Mouse (Mus musculus) Patski (cell line): ENCODE measurements around the gene Btbd2. TPM values are rescaled to one million over a fixed set of nuclear protein-coding genes. Genes with fewer than 3 reads are reported as not detected.
"Not testable (repeated sequence)": the region's sequence is repeated elsewhere in the genome, so short reads cannot be mapped to it uniquely, and the experiment has no call there.

Source experiments
- ATAC-seq: fragments of 100-300 bp; one replicate; pipeline ENCODE4 v1.8.0; 2021
- CTCF ChIA-PET: fragments of 350-600 bp; sonication (Branson Sonifier 250); formaldehyde crosslinking; loops from one replicate; lab custom pipeline; 2022; ENCODE audit warnings: inconsistent platforms; lab: Charles Lee
- POLR2A ChIA-PET: fragments of 350-600 bp; sonication (Branson Sonifier 250); formaldehyde crosslinking; loops from one replicate; lab custom pipeline; 2022; ENCODE audit warnings: antibody characterized with exemption, inconsistent platforms; lab: Charles Lee
- DNase-seq: peaks from one replicate; pipeline ENCODE4 v3.0.0-alpha.2; 2011; ENCODE audit warnings: low read depth, low spot score
- H3K27me3 ChIP-seq: fragments of 371-371 bp; one replicate; pipeline ENCODE4 v1.5.1; 2021
- CTCF ChIP-seq: fragments of 100-300 bp; IDR thresholded peaks from one replicate; pipeline ENCODE4 v1.5.1; 2021
- in situ Hi-C: fragments of 300-500 bp; cut with MboI; formaldehyde crosslinking; loops from 3 replicates; pipeline ENCODE4 v1.11.1; 2018; ENCODE audit warnings: low pct_unique_long_range_greater_than_20kb, mixed read lengths
- polyA plus RNA-seq: library from polyadenylated mRNA; unstranded; gene quantifications from one replicate; pipeline ENCODE4 v1.2.3, GENCODE M21; 2021

Btbd2 gene
- polyA plus RNA-seq, 1 experiment from 2014 or later = 70.4 TPM

DNA sequence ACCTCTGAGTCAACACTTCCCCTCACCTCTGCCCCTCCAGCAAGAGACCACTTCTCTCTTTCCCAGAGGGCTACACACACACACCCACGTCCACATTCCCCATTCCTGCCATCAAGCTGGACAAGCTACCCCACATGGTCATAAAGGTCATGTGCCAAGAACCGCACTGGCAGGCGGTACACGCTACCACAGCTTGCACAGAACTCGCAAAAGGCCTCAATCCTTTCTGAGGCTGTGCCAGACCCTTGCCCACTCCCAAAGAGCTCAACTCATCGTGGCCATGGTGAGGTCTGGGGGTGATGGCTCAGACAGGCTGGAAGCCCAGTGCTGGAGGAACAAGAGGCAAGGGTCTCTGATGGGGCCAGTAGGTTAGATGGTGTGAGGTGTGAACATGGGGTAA is 2.0 kb downstream of the Btbd2 start:
- ChIA-PET CTCF (interaction anchor here (1.1 to 2.2 kb wide), 2 partner anchors 13 to 29 kb away, joined by 4 to 6 read pairs; no protein-coding TSS in a partner anchor), POLR2A (interaction anchor here (1.2 to 2.9 kb wide), 3 partner anchors 22 to 33 kb away, joined by 4 to 9 read pairs (median 5); partner anchors contain the start of gene Csnk1g2)
- no peak for ATAC-seq
- H3K27me3 ChIP-seq = no peaks in the 10 kb centered on the region
- DNase-seq = no peak
- in situ Hi-C loops = no loop called here
- TF ChIP-seq CTCF = no peak

GRCm38 (mm10) chr10:80653156-80653720 is 3.6 kb downstream of the Btbd2 start:
- no peaks in the 10 kb centered on the region for H3K27me3 ChIP-seq
- POLR2A ChIA-PET = interaction anchor here (1.1 to 2.9 kb wide), 4 partner anchors 25 to 44 kb away, joined by 3 to 9 read pairs (median 4); partner anchors contain the start of genes Csnk1g2 and Mknk2
- ATAC-seq (no peak), DNase-seq (no peak)
- in situ Hi-C loops = no loop called here
- CTCF ChIA-PET = interaction anchor here (1.0 to 2.2 kb wide), 7 partner anchors 11 to 92 kb away, joined by 3 to 6 read pairs (median 4); partner anchors contain the start of genes Csnk1g2 and Rexo1
- no peak for TF ChIP-seq CTCF

DNA sequence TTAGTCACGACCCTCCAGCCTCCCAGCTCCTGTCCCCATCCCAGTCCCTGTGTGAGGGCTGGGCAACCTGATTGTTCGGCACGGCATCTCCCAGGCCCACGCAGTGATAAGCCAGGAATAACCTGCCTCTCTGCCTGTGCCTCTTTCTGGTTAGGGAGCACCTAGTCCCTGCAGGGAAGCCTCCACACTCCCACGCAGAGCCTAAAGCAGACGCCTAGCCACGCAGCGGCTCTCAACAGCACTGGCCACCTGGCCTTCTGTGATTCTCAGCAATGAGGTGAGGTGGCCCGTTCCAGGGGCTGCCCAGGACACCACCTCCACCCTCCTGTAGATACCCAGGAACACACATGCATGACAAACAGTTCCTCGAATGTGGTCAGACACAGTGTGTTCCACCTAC is 6.5 kb downstream of the Btbd2 start:
- ChIA-PET CTCF (no interaction called here), POLR2A (interaction anchor here (1.2 kb wide), 1 partner anchor 27 kb away, joined by 4 read pairs; no protein-coding TSS in a partner anchor)
- in situ Hi-C loops = no loop called here
- no peak for DNase-seq
- H3K27me3 ChIP-seq = no peaks in the 10 kb centered on the region
- TF ChIP-seq CTCF = no peak
- ATAC-seq = no peak

- DNase-seq, CTCF ChIA-PET: not testable (repeated sequence)
- POLR2A ChIA-PET = interaction anchor here (1.2 kb wide), 1 partner anchor 27 kb away, joined by 4 read pairs; no protein-coding TSS in a partner anchor
Measured at GRCm38 (mm10) chr10:80649910-80650309, 7.0 kb downstream of the Btbd2 start.

GRCm38 (mm10) chr10:80646936-80647335 is 9.9 kb downstream of the Btbd2 start:
- TF ChIP-seq CTCF = no peak
- in situ Hi-C loops = no loop called here
- ATAC-seq = no peak
- ChIA-PET CTCF (no interaction called here), POLR2A (no interaction called here)
- no peaks in the 10 kb centered on the region for H3K27me3 ChIP-seq
- DNase-seq = no peak

More at GRCm38 (mm10) chr10:80649910-80650309, 7.0 kb downstream of the Btbd2 start:
- ATAC-seq, H3K27me3 ChIP-seq, in situ Hi-C loops: not testable (repeated sequence)

GRCm38 (mm10) chr10:80635345-80635744 is 21.5 kb downstream of the Btbd2 start:
- POLR2A ChIA-PET = no interaction called here
- H3K27me3 ChIP-seq = no peaks in the 10 kb centered on the region
- ATAC-seq (no peak), DNase-seq (no peak)
- TF ChIP-seq CTCF = no peak
- in situ Hi-C loops = no loop called here
- CTCF ChIA-PET = interaction anchor here (0.8 kb wide), 1 partner anchor 16 kb away, joined by 3 read pairs; no protein-coding TSS in a partner anchor

DNA sequence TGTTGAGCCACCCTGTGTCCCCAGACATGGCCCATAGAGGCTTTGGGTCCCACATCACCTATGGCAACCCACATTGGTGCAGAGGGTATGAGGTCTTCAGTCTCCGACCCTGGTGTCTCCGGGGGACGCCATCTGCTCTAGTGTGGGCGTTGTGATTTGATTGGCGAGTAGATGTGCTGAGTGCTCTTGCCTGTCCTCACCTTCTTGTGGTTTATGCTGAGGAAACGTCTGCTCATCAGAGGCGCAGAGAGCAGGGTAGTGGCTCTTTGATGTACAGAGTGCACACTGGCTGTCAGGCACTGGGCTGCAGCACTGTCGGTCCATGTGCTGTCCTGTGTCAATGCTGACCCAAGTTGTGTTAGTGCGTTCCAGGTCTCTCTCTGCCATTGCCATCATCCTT is 27.9 kb downstream of the Btbd2 start:
- POLR2A ChIA-PET = no interaction called here
- CTCF ChIA-PET = no interaction called here
- no peaks in the 10 kb centered on the region for H3K27me3 ChIP-seq
- no peak for DNase-seq
- in situ Hi-C loops = no loop called here
- TF ChIP-seq CTCF = no peak
- ATAC-seq = no peak

DNA sequence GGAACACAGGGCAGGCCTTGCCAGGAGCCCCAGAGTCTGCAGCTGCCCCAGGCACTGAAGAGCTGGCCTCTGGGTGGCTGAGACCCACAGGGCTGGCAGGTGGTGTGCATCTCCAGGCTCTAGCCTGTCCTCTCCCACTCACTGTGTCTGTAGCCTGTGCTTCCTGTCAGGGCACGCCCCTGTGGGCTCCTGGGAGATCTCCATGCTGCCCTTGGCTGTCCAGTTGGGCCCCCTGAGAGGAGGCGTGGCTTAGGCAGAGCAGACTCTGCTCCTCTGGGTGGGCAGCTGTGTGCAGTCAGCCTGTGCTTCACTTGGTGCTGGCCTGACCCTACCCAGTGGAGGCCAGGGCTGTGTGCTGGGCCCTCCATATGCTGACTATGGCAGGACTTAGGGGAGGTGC is 29.2 kb downstream of the Btbd2 start:
- TF ChIP-seq CTCF = no peak
- DNase-seq = no peak
- ChIA-PET CTCF (no interaction called here), POLR2A (interaction anchor here (0.9 kb wide), 1 partner anchor 11 kb away, joined by 3 read pairs; no protein-coding TSS in a partner anchor)
- H3K27me3 ChIP-seq = no peaks in the 10 kb centered on the region
- in situ Hi-C loops = no loop called here
- no peak for ATAC-seq

DNA sequence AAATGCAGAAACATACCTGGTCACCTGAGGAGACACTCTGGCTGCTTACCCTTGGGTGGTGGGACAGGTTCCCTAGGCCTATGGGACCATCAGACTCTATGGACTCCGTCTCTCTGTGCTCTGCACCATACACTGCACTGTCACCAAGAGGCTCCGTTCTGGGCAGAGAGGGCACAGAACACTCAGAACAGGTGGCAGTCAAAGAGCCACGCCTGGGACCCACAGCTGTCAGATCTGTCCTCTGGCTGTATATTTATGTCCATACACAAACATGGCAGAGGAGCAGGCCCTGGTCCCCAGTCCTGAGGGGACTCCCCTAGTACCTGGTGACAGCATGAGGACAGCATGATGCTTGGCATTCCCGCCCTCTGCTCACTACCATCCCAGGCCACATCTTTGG is 31.1 kb downstream of the Btbd2 start:
- ChIA-PET CTCF (interaction anchor here (1.1 to 1.8 kb wide), 2 partner anchors 28 to 46 kb away, joined by 3 to 6 read pairs; no protein-coding TSS in a partner anchor), POLR2A (no interaction called here)
- TF ChIP-seq CTCF = no peak
- no peak for ATAC-seq
- no peaks in the 10 kb centered on the region for H3K27me3 ChIP-seq
- DNase-seq = no peak
- in situ Hi-C loops = no loop called here

DNA sequence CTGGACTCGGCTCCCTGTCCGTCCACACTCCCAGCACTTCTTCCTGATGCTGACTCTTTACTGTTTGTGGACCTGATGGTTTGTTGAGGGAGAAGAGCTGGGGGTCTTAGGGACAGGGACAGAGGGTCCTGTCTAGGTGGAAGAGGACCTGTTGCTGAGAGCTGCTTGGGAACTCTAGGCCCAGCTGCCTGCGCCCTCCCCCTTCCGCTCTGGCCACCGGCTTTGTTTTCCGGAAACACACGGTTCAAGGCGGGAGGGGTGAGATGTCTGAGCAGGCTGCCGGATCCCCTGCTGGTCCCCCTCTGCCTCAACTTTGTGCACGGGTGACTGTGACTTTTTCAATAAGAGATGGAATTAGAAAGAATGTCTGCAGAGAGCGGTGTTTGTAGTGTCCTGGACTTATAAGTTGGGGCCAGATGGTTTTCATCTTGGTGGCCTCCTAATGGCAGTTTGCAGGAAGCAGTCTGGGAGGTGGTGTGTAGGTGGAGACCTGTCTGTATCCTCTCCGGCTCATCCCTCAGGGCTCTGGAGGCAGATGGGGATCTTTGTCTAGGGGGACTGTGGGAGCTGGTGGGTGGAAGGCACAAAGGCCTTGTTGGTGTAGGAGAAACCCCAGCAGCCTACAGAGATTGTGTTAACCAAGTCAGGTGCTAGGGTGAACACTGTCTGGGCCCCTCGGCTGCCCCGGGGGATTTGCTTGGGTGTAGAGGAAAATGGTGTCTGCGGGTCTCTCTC is 33.2 kb downstream of the Btbd2 start:
- TF ChIP-seq CTCF = no peak
- in situ Hi-C loops = no loop called here
- no peaks in the 10 kb centered on the region for H3K27me3 ChIP-seq
- no peak for ATAC-seq
- DNase-seq = no peak
- ChIA-PET POLR2A (interaction anchor here (0.7 to 2.5 kb wide), 5 partner anchors 27 to 53 kb away, joined by 3 to 9 read pairs (median 4); no protein-coding TSS in a partner anchor), CTCF (interaction anchor here (0.7 to 1.7 kb wide), 2 partner anchors 29 to 61 kb away, joined by 4 read pairs; no protein-coding TSS in a partner anchor)
